Mouse (Mus musculus) stomach, postnatal 0 days (tissue): ENCODE measurements around the gene Scrn3.

Experiments used
- CTCF ChIP-seq: IDR thresholded peaks from 2 replicates; pipeline ENCODE4 v1.5.1; 2016; ENCODE audit warnings: antibody characterized with exemption, low read depth, mild to moderate bottlenecking, moderate library complexity
- EP300 ChIP-seq: optimal IDR thresholded peaks from 2 replicates; pipeline ENCODE3; 2016; ENCODE audit warnings: antibody characterized with exemption

- TF ChIP-seq CTCF (no peak), EP300 (no peak)
Observed at GRCm38 (mm10) chr2:73279271-73280038, 32.9 kb upstream of the Scrn3 start.
